Mouse (Mus musculus): ENCODE data around the gene D5Ertd579e.

D5Ertd579e gene

GRCm38 (mm10) chr5:36695461-36696231, at the start of gene D5Ertd579e:
Gene D5Ertd579e, minus strand, starts transcription at chr5:36696024.
- in situ Hi-C loops (cut with MboI, MseI), result loop anchor here (5.0 kb wide), 1 partner anchor 42 kb away; no protein-coding TSS in a partner anchor

GRCm38 (mm10) chr5:36742126-36742848, 46.5 kb upstream of the D5Ertd579e start:
- in situ Hi-C loops (cut with MboI, MseI), result loop anchor here (5.0 kb wide), 2 partner anchors 140 to 280 kb away; partner anchors contain the start of gene Grpel1

- in situ Hi-C loops (cut with MboI, MseI), result loop anchor here (5.0 kb wide), 3 partner anchors 43 to 278 kb away; partner anchors contain the start of genes D5Ertd579e and Grpel1
Observed at GRCm38 (mm10) chr5:36739829-36740228, 44.0 kb upstream of the D5Ertd579e start.

- in situ Hi-C loops (cut with MboI, MseI), result loop anchor here (5.0 kb wide), 1 partner anchor 42 kb away; the partner anchor contains the start of gene D5Ertd579e
Observed at GRCm38 (mm10) chr5:36738799-36739615, 43.2 kb upstream of the D5Ertd579e start.

GRCm38 (mm10) chr5:36737765-36738164, 41.9 kb upstream of the D5Ertd579e start:
- in situ Hi-C loops (cut with MboI, MseI), result loop anchor here (5.0 kb wide), 1 partner anchor 40 kb away; the partner anchor contains the start of gene D5Ertd579e

- in situ Hi-C loops (cut with MboI, MseI), result loop anchor here (5.0 kb wide), 1 partner anchor 39 kb away; the partner anchor contains the start of gene D5Ertd579e
Observed at GRCm38 (mm10) chr5:36736009-36736408, 40.2 kb upstream of the D5Ertd579e start.

- in situ Hi-C loops (cut with MboI, MseI), result loop anchor here (5.0 kb wide), 1 partner anchor 38 kb away; the partner anchor contains the start of gene D5Ertd579e
Observed at GRCm38 (mm10) chr5:36735106-36735505, 39.3 kb upstream of the D5Ertd579e start.

- in situ Hi-C loops (cut with MboI, MseI), result no loop called here
Observed at GRCm38 (mm10) chr5:36733405-36733804, 37.6 kb upstream of the D5Ertd579e start.

GRCm38 (mm10) chr5:36731901-36732652, 36.3 kb upstream of the D5Ertd579e start:
- in situ Hi-C loops (cut with MboI, MseI), result no loop called here

- in situ Hi-C loops (cut with MboI, MseI), result no loop called here
Observed at GRCm38 (mm10) chr5:36730689-36731088, 34.9 kb upstream of the D5Ertd579e start.

GRCm38 (mm10) chr5:36729923-36730322, 34.1 kb upstream of the D5Ertd579e start:
- in situ Hi-C loops (cut with MboI, MseI), result loop anchor here (5.0 kb wide), 1 partner anchor 58 kb away; no protein-coding TSS in a partner anchor

- in situ Hi-C loops (cut with MboI, MseI), result loop anchor here (5.0 kb wide), 1 partner anchor 57 kb away; no protein-coding TSS in a partner anchor
Observed at GRCm38 (mm10) chr5:36729086-36729473, 33.3 kb upstream of the D5Ertd579e start.

- in situ Hi-C loops (cut with MboI, MseI), result loop anchor here (5.0 kb wide), 1 partner anchor 56 kb away; no protein-coding TSS in a partner anchor
Observed at GRCm38 (mm10) chr5:36728403-36729085, 32.7 kb upstream of the D5Ertd579e start.

GRCm38 (mm10) chr5:36727776-36728175, 32.0 kb upstream of the D5Ertd579e start:
- in situ Hi-C loops (cut with MboI, MseI), result loop anchor here (5.0 kb wide), 1 partner anchor 55 kb away; no protein-coding TSS in a partner anchor

GRCm38 (mm10) chr5:36727136-36727535, 31.3 kb upstream of the D5Ertd579e start:
- in situ Hi-C loops (cut with MboI, MseI), result loop anchor here (5.0 kb wide), 1 partner anchor 55 kb away; no protein-coding TSS in a partner anchor

- in situ Hi-C loops (cut with MboI, MseI), result loop anchor here (5.0 kb wide), 1 partner anchor 54 kb away; no protein-coding TSS in a partner anchor
Observed at GRCm38 (mm10) chr5:36726387-36726801, 30.6 kb upstream of the D5Ertd579e start.

GRCm38 (mm10) chr5:36725861-36726260, 30.0 kb upstream of the D5Ertd579e start:
- in situ Hi-C loops (cut with MboI, MseI), result loop anchor here (5.0 kb wide), 1 partner anchor 54 kb away; no protein-coding TSS in a partner anchor

- in situ Hi-C loops (cut with MboI, MseI), result no loop called here
Observed at GRCm38 (mm10) chr5:36724274-36724673, 28.4 kb upstream of the D5Ertd579e start.

- in situ Hi-C loops (cut with MboI, MseI), result no loop called here
Observed at GRCm38 (mm10) chr5:36723356-36723755, 27.5 kb upstream of the D5Ertd579e start.

Data from T-helper 2 cell (primary cell).